8 mouse cellular contexts compared by ENCODE assay signal in genomic region chr8:105606189-105607023, GRCm38 (mm10). TPM values are rescaled to one million over a fixed set of nuclear protein-coding genes. Genes with fewer than 3 reads are reported as not detected.
DNase-seq lines count a peak whose midpoint lies in the region; ATAC-seq lines count a peak whose summit lies in the region.

No protein-coding gene starts in this region.

- DNase-seq in forebrain, embryonic 11.5 days (ENCODE audit: low spot score), result peak; percentile 90
- DNase-seq in kidney, postnatal 25 days, result peak; percentile 83 to 95
- DNase-seq in neural tube, embryonic 11.5 days (ENCODE audit: low spot score), result peak; percentile 87
- DNase-seq in telencephalon, adult 2 months (ENCODE audit: low read depth, low spot score), result peak; percentile 73

- H3K36me3 ChIP-seq in forebrain, embryonic 11.5 days (ENCODE audit: control insufficient read depth, insufficient read depth, low read length), result no peaks in the 10 kb centered on the region
- no peaks in the 10 kb centered on the region for H3K36me3 ChIP-seq in heart, embryonic 16.5 days (ENCODE audit: control insufficient read depth, insufficient read depth)
- H3K36me3 ChIP-seq in liver, embryonic 15.5 days (replicated peaks), result no peaks in the 10 kb centered on the region
- H3K36me3 ChIP-seq in neural tube, embryonic 11.5 days (ENCODE audit: control insufficient read depth, insufficient read depth, low read length), result no peaks in the 10 kb centered on the region

- H3K4me1 ChIP-seq in brown adipose tissue, adult 24 weeks (ENCODE audit: control insufficient read depth, insufficient read depth, insufficient read length, low read length), result peaks cover 8% of the 10 kb centered on the region
- H3K4me1 ChIP-seq in forebrain, embryonic 11.5 days (replicated peaks; ENCODE audit: control insufficient read depth, insufficient read depth, low read length), result peaks cover 8% of the 10 kb centered on the region; the same call in 1 of the 2 replicates
- peaks cover 27% of the 10 kb centered on the region for H3K4me1 ChIP-seq in heart, embryonic 16.5 days (ENCODE audit: control insufficient read depth, insufficient read depth, low read length)
- peaks cover 74% of the 10 kb centered on the region for H3K4me1 ChIP-seq in liver, embryonic 15.5 days (replicated peaks)
- peaks cover 21% of the 10 kb centered on the region for H3K4me1 ChIP-seq in neural tube, embryonic 11.5 days (ENCODE audit: control insufficient read depth, insufficient read depth, low read length)

- H3K9ac ChIP-seq in forebrain, embryonic 11.5 days (ENCODE audit: low read length), result peak overlapping the region; percentile 82
- peak overlapping the region; percentile 97 for H3K9ac ChIP-seq in heart, embryonic 16.5 days (ENCODE audit: low read length)
- peak overlapping the region; percentile 81 for H3K9ac ChIP-seq in liver, embryonic 15.5 days
- H3K9ac ChIP-seq in neural tube, embryonic 11.5 days (ENCODE audit: low read length), result peak overlapping the region; percentile 91

- peak; percentile 28 for ATAC-seq in CD4-positive, CD25-positive, alpha-beta regulatory T cell, adult 4 months
- peak; percentile 69 for ATAC-seq in forebrain, embryonic 11.5 days (replicated peaks; ENCODE audit: low FRiP score)
- ATAC-seq in heart, embryonic 16.5 days (replicated peaks; ENCODE audit: extremely low read depth, insufficient read depth, low FRiP score), result peak; percentile 69
- ATAC-seq in liver, embryonic 15.5 days (ENCODE audit: insufficient read depth), result peak; percentile 43
- peak; percentile 76 for ATAC-seq in neural tube, embryonic 11.5 days (ENCODE audit: insufficient read depth, low FRiP score, low TSS enrichment)

- no peaks in the 10 kb centered on the region for H3K27me3 ChIP-seq in forebrain, embryonic 11.5 days (ENCODE audit: control insufficient read depth, insufficient read depth, low read length)
- H3K27me3 ChIP-seq in heart, embryonic 16.5 days (ENCODE audit: control insufficient read depth, insufficient read depth, low read length), result no peaks in the 10 kb centered on the region
- H3K27me3 ChIP-seq in liver, embryonic 15.5 days, result peaks cover 11% of the 10 kb centered on the region; the same call in 1 of the 2 replicates
- no peaks in the 10 kb centered on the region for H3K27me3 ChIP-seq in neural tube, embryonic 11.5 days (ENCODE audit: control insufficient read depth, insufficient read depth, low read length)

- 4% methylated on average over 30 of the region's 30 CpGs for WGBS in forebrain, embryonic 11.5 days
- WGBS in heart, embryonic 16.5 days, result 1% methylated on average over 30 of the region's 30 CpGs
- WGBS in liver, embryonic 15.5 days (ENCODE audit: insufficient replicate concordance), result under 1% methylated on average over 30 of the region's 30 CpGs
- WGBS in neural tube, embryonic 11.5 days, result 2% methylated on average over 24 of the region's 30 CpGs

- H3K4me2 ChIP-seq in forebrain, embryonic 11.5 days (ENCODE audit: low read depth, low read length, severe bottlenecking), result peak overlapping the region; percentile 81
- H3K4me2 ChIP-seq in heart, embryonic 16.5 days (ENCODE audit: low read depth, low read length), result peak overlapping the region; percentile 90
- H3K4me2 ChIP-seq in liver, embryonic 15.5 days, result peak overlapping the region; percentile 99
- H3K4me2 ChIP-seq in neural tube, embryonic 11.5 days (ENCODE audit: low read depth), result peak overlapping the region; percentile 93

- H3K27ac ChIP-seq in brown adipose tissue, adult 24 weeks (replicated peaks; ENCODE audit: low read depth, low read length), result peak overlapping the region; percentile 78
- H3K27ac ChIP-seq in forebrain, embryonic 11.5 days (ENCODE audit: low read depth, low read length), result 0 out of 2 replicates have a peak overlapping the region, but pooled peaks have one; percentile 25
- H3K27ac ChIP-seq in heart, embryonic 16.5 days (ENCODE audit: low read length), result peak overlapping the region; percentile 94
- H3K27ac ChIP-seq in liver, embryonic 15.5 days (replicated peaks), result peak overlapping the region; percentile 81
- H3K27ac ChIP-seq in neural tube, embryonic 11.5 days (ENCODE audit: low read depth, low read length), result peak overlapping the region; percentile 89

- H3K4me3 ChIP-seq in brown adipose tissue, adult 24 weeks (ENCODE audit: insufficient read depth, low read depth, low read length), result peak overlapping the region; percentile 99
- peak overlapping the region; percentile 74 for H3K4me3 ChIP-seq in forebrain, embryonic 11.5 days (ENCODE audit: low read depth, low read length)
- H3K4me3 ChIP-seq in heart, embryonic 16.5 days (ENCODE audit: low read length), result peak overlapping the region; percentile 94
- H3K4me3 ChIP-seq in liver, embryonic 15.5 days (replicated peaks), result peak overlapping the region; percentile 73
- H3K4me3 ChIP-seq in neural tube, embryonic 11.5 days (ENCODE audit: low read depth, low read length), result peak overlapping the region; percentile 85

- no peaks in the 10 kb centered on the region for H3K9me3 ChIP-seq in forebrain, embryonic 11.5 days (ENCODE audit: control insufficient read depth, low read length)
- H3K9me3 ChIP-seq in heart, embryonic 16.5 days (replicated peaks; ENCODE audit: control insufficient read depth, low read length), result no peaks in the 10 kb centered on the region
- H3K9me3 ChIP-seq in liver, embryonic 15.5 days (replicated peaks), result no peaks in the 10 kb centered on the region
- no peaks in the 10 kb centered on the region for H3K9me3 ChIP-seq in neural tube, embryonic 11.5 days (ENCODE audit: control insufficient read depth, low read length)

RNA-seq across cellular contexts. Expression of gene Ripor1, which starts 1.4 kb away (rescaled TPM):
- 10 to 100 TPM in 1 of 2 experiments, 1 to 10 TPM in 1; 7.8 to 12.6 TPM for polyA plus RNA-seq in CD4-positive, CD25-positive, alpha-beta regulatory T cell, adult 4 months (2017; shearing (Covaris generic))
- polyA plus RNA-seq in brown adipose tissue, adult 24 weeks (2012; ENCODE audit: insufficient read depth, insufficient read length, missing spikeins), result 13.4 and 14.4 TPM in 2 replicates
- 18.2 and 18.9 TPM in 2 replicates for polyA plus RNA-seq in forebrain, embryonic 11.5 days (2014; fragmentation: Nextera tagmentation; extraction: Ambion mirVana)
- 34.0 and 36.2 TPM in 2 replicates for polyA plus RNA-seq in heart, embryonic 16.5 days (2015; fragmentation: Nextera tagmentation; extraction: Ambion mirVana)
- polyA plus RNA-seq in liver, embryonic 15.5 days (2015; fragmentation: Nextera tagmentation; extraction: Ambion mirVana), result 7.1 and 7.2 TPM in 2 replicates
- 19.3 and 20.3 TPM in 2 replicates for polyA plus RNA-seq in neural tube, embryonic 11.5 days (2014; fragmentation: Nextera tagmentation; extraction: Ambion mirVana)

RNA-seq across cellular contexts. Expression of gene Ctcf, which starts 30.0 kb away (rescaled TPM):
- polyA plus RNA-seq in CD4-positive, CD25-positive, alpha-beta regulatory T cell, adult 4 months (2017; shearing (Covaris generic)), result 10 to 100 TPM; 53.5 to 69.1 TPM
- polyA plus RNA-seq in brown adipose tissue, adult 24 weeks (2012; ENCODE audit: insufficient read depth, insufficient read length, missing spikeins), result 18.5 and 22.9 TPM in 2 replicates
- polyA plus RNA-seq in forebrain, embryonic 11.5 days (2014; fragmentation: Nextera tagmentation; extraction: Ambion mirVana), result 134 and 145 TPM in 2 replicates
- 72.1 and 80.0 TPM in 2 replicates for polyA plus RNA-seq in heart, embryonic 16.5 days (2015; fragmentation: Nextera tagmentation; extraction: Ambion mirVana)
- polyA plus RNA-seq in liver, embryonic 15.5 days (2015; fragmentation: Nextera tagmentation; extraction: Ambion mirVana), result 62.0 and 63.5 TPM in 2 replicates
- polyA plus RNA-seq in neural tube, embryonic 11.5 days (2014; fragmentation: Nextera tagmentation; extraction: Ambion mirVana), result 98.5 and 111 TPM in 2 replicates

RNA-seq across cellular contexts. Expression of gene Agrp, which starts 30.8 kb away (rescaled TPM):
- polyA plus RNA-seq in CD4-positive, CD25-positive, alpha-beta regulatory T cell, adult 4 months (2017; shearing (Covaris generic)), result 1 to 10 TPM in 1 of 2 experiments, under 1 TPM in 1; 0.99 to 2.3 TPM
- not detected in 2 replicates for polyA plus RNA-seq in brown adipose tissue, adult 24 weeks (2012; ENCODE audit: insufficient read depth, insufficient read length, missing spikeins)
- polyA plus RNA-seq in forebrain, embryonic 11.5 days (2014; fragmentation: Nextera tagmentation; extraction: Ambion mirVana), result 0.49 and 1.6 TPM in 2 replicates
- 0.71 TPM in 1 of 2 replicates, not detected in the other for polyA plus RNA-seq in heart, embryonic 16.5 days (2015; fragmentation: Nextera tagmentation; extraction: Ambion mirVana)
- polyA plus RNA-seq in liver, embryonic 15.5 days (2015; fragmentation: Nextera tagmentation; extraction: Ambion mirVana), result 0.18 TPM in 1 of 2 replicates, not detected in the other
- 0.66 and 2.1 TPM in 2 replicates for polyA plus RNA-seq in neural tube, embryonic 11.5 days (2014; fragmentation: Nextera tagmentation; extraction: Ambion mirVana)

RNA-seq across cellular contexts. Expression of gene Atp6v0d1, which starts 40.6 kb away (rescaled TPM):
- polyA plus RNA-seq in CD4-positive, CD25-positive, alpha-beta regulatory T cell, adult 4 months (2017; shearing (Covaris generic)), result 10 to 100 TPM; 33.7 to 36.8 TPM
- 52.7 and 65.1 TPM in 2 replicates for polyA plus RNA-seq in brown adipose tissue, adult 24 weeks (2012; ENCODE audit: insufficient read depth, insufficient read length, missing spikeins)
- 99.2 and 108 TPM in 2 replicates for polyA plus RNA-seq in forebrain, embryonic 11.5 days (2014; fragmentation: Nextera tagmentation; extraction: Ambion mirVana)
- 62.4 and 63.7 TPM in 2 replicates for polyA plus RNA-seq in heart, embryonic 16.5 days (2015; fragmentation: Nextera tagmentation; extraction: Ambion mirVana)
- polyA plus RNA-seq in liver, embryonic 15.5 days (2015; fragmentation: Nextera tagmentation; extraction: Ambion mirVana), result 52.4 and 59.4 TPM in 2 replicates
- 137 and 148 TPM in 2 replicates for polyA plus RNA-seq in neural tube, embryonic 11.5 days (2014; fragmentation: Nextera tagmentation; extraction: Ambion mirVana)

Comparison
In these comparisons a context has a peak if more than half of its experiments do, and no peak if none do; other contexts are left out.
1. Peak in every context shown above with its lines: DNase-seq, ATAC-seq, H3K4me3 ChIP-seq and H3K27ac ChIP-seq.
2. H3K27ac ChIP-seq: peak in every context shown above with its lines; median percentile 94 in heart, embryonic 16.5 days; 89 in neural tube, embryonic 11.5 days; 81 in liver, embryonic 15.5 days; 78 in brown adipose tissue, adult 24 weeks; 25 in forebrain, embryonic 11.5 days.